Mouse (Mus musculus) cerebellum, adult 11 months (tissue): ENCODE data around the gene C530008M17Rik.

ENCODE experiments used
- DNase-seq: peaks from one replicate; pipeline ENCODE4 v3.0.0; 2022

Gene C530008M17Rik

GRCm38 (mm10) chr5:76843448-76843847 lies 187.1 kb downstream of the C530008M17Rik start:
- DNase-seq, result peak; percentile 16

- DNase-seq, result no peak
Observed at GRCm38 (mm10) chr5:76843851-76844419, 187.6 kb downstream of the C530008M17Rik start.

- no peak for DNase-seq
Observed at GRCm38 (mm10) chr5:76844618-76845186, 188.4 kb downstream of the C530008M17Rik start.

GRCm38 (mm10) chr5:76847106-76847505 lies 190.8 kb downstream of the C530008M17Rik start:
- no peak for DNase-seq

- DNase-seq, result no peak
Observed at GRCm38 (mm10) chr5:76851316-76851715, 195.0 kb downstream of the C530008M17Rik start.

GRCm38 (mm10) chr5:76853549-76853948 lies 197.2 kb downstream of the C530008M17Rik start:
- peak; percentile 37 for DNase-seq

- DNase-seq, result no peak
Observed at GRCm38 (mm10) chr5:76855829-76856600, 199.7 kb downstream of the C530008M17Rik start.

- DNase-seq, result no peak
Observed at GRCm38 (mm10) chr5:76857103-76858015, 201.0 kb downstream of the C530008M17Rik start.

GRCm38 (mm10) chr5:76858444-76858843 lies 202.1 kb downstream of the C530008M17Rik start:
- DNase-seq, result no peak

GRCm38 (mm10) chr5:76866819-76867218 lies 210.5 kb downstream of the C530008M17Rik start:
- DNase-seq, result no peak

GRCm38 (mm10) chr5:76868693-76869286 lies 212.5 kb downstream of the C530008M17Rik start:
- DNase-seq, result no peak

GRCm38 (mm10) chr5:76869553-76869952 lies 213.2 kb downstream of the C530008M17Rik start:
- DNase-seq, result no peak

- no peak for DNase-seq
Observed at GRCm38 (mm10) chr5:76876106-76876758, 219.9 kb downstream of the C530008M17Rik start.

- no peak for DNase-seq
Observed at GRCm38 (mm10) chr5:76884107-76884506, 227.8 kb downstream of the C530008M17Rik start.

- no peak for DNase-seq
Observed at GRCm38 (mm10) chr5:76887011-76887410, 230.7 kb downstream of the C530008M17Rik start.

GRCm38 (mm10) chr5:76892608-76893007 lies 236.3 kb downstream of the C530008M17Rik start:
- no peak for DNase-seq

- DNase-seq, result no peak
Observed at GRCm38 (mm10) chr5:76893084-76893483, 236.8 kb downstream of the C530008M17Rik start.

GRCm38 (mm10) chr5:76902131-76902530 lies 245.8 kb downstream of the C530008M17Rik start:
- no peak for DNase-seq

GRCm38 (mm10) chr5:76904713-76905404 lies 248.5 kb downstream of the C530008M17Rik start:
- DNase-seq, result no peak

GRCm38 (mm10) chr5:76905405-76906154 lies 249.3 kb downstream of the C530008M17Rik start, which contains the start of gene Aasdh:
Gene Aasdh, minus strand, starts transcription at chr5:76905514.
- DNase-seq, result peak; percentile 95

- no peak for DNase-seq
Observed at GRCm38 (mm10) chr5:76906155-76906499, 249.8 kb downstream of the C530008M17Rik start.
